Mouse (Mus musculus) MEL (cell line): ENCODE measurements around the gene Dmac2.

Experiments used
- CTCF ChIP-seq, 3 experiments: IDR thresholded peaks in 2 of 3; conservative IDR thresholded peaks in 1 of 3; 2 replicates each; pipeline ENCODE4 v1.5.1; 2011 to 2012; ENCODE audit warnings: low read length in 3 of 3, low read depth in 2 of 3, mild to moderate bottlenecking in 2 of 3, improper control_type of control experiment in 1 of 3, inconsistent platforms in 1 of 3, mixed read lengths in 1 of 3, moderate library complexity in 1 of 3; ENCODE audit not compliant: control insufficient read depth in 1 of 3, insufficient read depth in 1 of 3, poor library complexity in 1 of 3, severe bottlenecking in 1 of 3
- EP300 ChIP-seq, 2 experiments: IDR thresholded peaks; 2 replicates each; pipeline ENCODE4 v1.6.1; 2011; ENCODE audit warnings: improper control_type of control experiment in 2 of 2, low read length in 2 of 2, low read depth in 1 of 2, mild to moderate bottlenecking in 1 of 2
- JUND ChIP-seq: IDR thresholded peaks from 2 replicates; pipeline ENCODE4 v1.6.1; 2011; ENCODE audit warnings: low read depth, mild to moderate bottlenecking, improper control_type of control experiment, low read length
- POLR2A ChIP-seq, 2 experiments: IDR thresholded peaks; 2 replicates each; pipeline ENCODE4 v1.6.1; 2011 to 2012; ENCODE audit warnings: low read length in 2 of 2, mild to moderate bottlenecking in 2 of 2, control low read depth in 1 of 2, improper control_type of control experiment in 1 of 2, low read depth in 1 of 2, moderate library complexity in 1 of 2; ENCODE audit not compliant: control insufficient read depth in 1 of 2, insufficient read depth in 1 of 2, poor library complexity in 1 of 2

- no peak for TF ChIP-seq CTCF (IDR thresholded peaks at IDR 0.05 in 2 of 3, conservative IDR thresholded peaks at IDR 0.05 in 1 of 3; ENCODE audit: control insufficient read depth in 1 of 3, insufficient read depth in 1 of 3, low read depth in 2 of 3, low read length in 3 of 3, poor library complexity in 1 of 3, severe bottlenecking in 1 of 3)
- no peak for TF ChIP-seq EP300 (IDR thresholded peaks at IDR 0.05; ENCODE audit: low read depth in 1 of 2, low read length in 2 of 2)
- TF ChIP-seq POLR2A (IDR thresholded peaks at IDR 0.05; ENCODE audit: control insufficient read depth in 1 of 2, insufficient read depth in 1 of 2, low read depth in 1 of 2, low read length in 2 of 2, poor library complexity in 1 of 2) = no peak
- no peak for TF ChIP-seq JUND
These were observed 3.6 kb upstream of the Dmac2 start, which contains the start of gene Erich4 for GRCm38 (mm10) chr7:25615706-25616011.
